Mouse (Mus musculus): ENCODE data around the gene Map3k1. TPM values are rescaled to one million over a fixed set of nuclear protein-coding genes. Genes with fewer than 3 reads are reported as not detected.

The Map3k1 gene
- total and polyA plus RNA-seq, 2 experiments from 2014 or later = 9.7 TPM

GRCm38 (mm10) chr13:111810998-111811628, 2.3 kb upstream of the Map3k1 start:
- H3K27ac ChIP-seq (ENCODE audit: low read depth) = no peak overlapping the region
- H3K4me3 ChIP-seq (ENCODE audit: low read depth, low read length) = no peak overlapping the region
- ATAC-seq (ENCODE audit: insufficient read depth, low read depth) (no peak), DNase-seq (ENCODE audit: low spot score) (no peak)
- no peak overlapping the region for H3K9ac ChIP-seq (replicated peaks; ENCODE audit: low read depth, low read length)
- TF ChIP-seq CTCF (IDR thresholded peaks at IDR 0.05; ENCODE audit: low read depth) (no peak), EP300 (IDR thresholded peaks at IDR 0.05; ENCODE audit: low read depth) (no peak)
- H3K4me1 ChIP-seq (ENCODE audit: control insufficient read depth, insufficient read depth) = no peaks in the 10 kb centered on the region
- WGBS = 90% methylated on average over 13 of the region's 13 CpGs
- H3K9me3 ChIP-seq (replicated peaks; ENCODE audit: control insufficient read depth, low read length) = no peaks in the 10 kb centered on the region
- H3K27me3 ChIP-seq (ENCODE audit: control insufficient read depth, insufficient read depth, low read length) = no peaks in the 10 kb centered on the region
- H3K36me3 ChIP-seq (replicated peaks; ENCODE audit: control insufficient read depth, insufficient read depth, low read length) = no peaks in the 10 kb centered on the region
- no peak overlapping the region for H3K4me2 ChIP-seq (ENCODE audit: low read depth, low read length)

GRCm38 (mm10) chr13:111809466-111810228, 854 bp upstream of the Map3k1 start:
- peak; percentile 37 for ATAC-seq (ENCODE audit: insufficient read depth, low read depth)
- 3% methylated on average over 29 of the region's 29 CpGs for WGBS

GRCm38 (mm10) chr13:111808387-111808636, 481 bp downstream of the Map3k1 start:
- peaks cover 23% of the 10 kb centered on the region for H3K4me1 ChIP-seq (ENCODE audit: control insufficient read depth, insufficient read depth)
- peak overlapping the region; percentile 99 for H3K9ac ChIP-seq (replicated peaks; ENCODE audit: low read depth, low read length)
- DNase-seq (ENCODE audit: low spot score) = no peak
- TF ChIP-seq EP300 (IDR thresholded peaks at IDR 0.05; ENCODE audit: low read depth) (no peak), CTCF (IDR thresholded peaks at IDR 0.05; ENCODE audit: low read depth) (no peak)
- 1% methylated on average over 19 of the region's 38 CpGs for WGBS
- no peaks in the 10 kb centered on the region for H3K27me3 ChIP-seq (ENCODE audit: control insufficient read depth, insufficient read depth, low read length)
- peak overlapping the region; percentile 93 for H3K4me2 ChIP-seq (ENCODE audit: low read depth, low read length)
- H3K36me3 ChIP-seq (replicated peaks; ENCODE audit: control insufficient read depth, insufficient read depth, low read length) = no peaks in the 10 kb centered on the region
- H3K4me3 ChIP-seq (ENCODE audit: low read depth, low read length) = peak overlapping the region; percentile 96
- ATAC-seq (ENCODE audit: insufficient read depth, low read depth) = peak; percentile 41
- no peaks in the 10 kb centered on the region for H3K9me3 ChIP-seq (replicated peaks; ENCODE audit: control insufficient read depth, low read length)
- H3K27ac ChIP-seq (ENCODE audit: low read depth) = peak overlapping the region; percentile 99

More at GRCm38 (mm10) chr13:111809466-111810228, 854 bp upstream of the Map3k1 start:
- H3K4me1 ChIP-seq (ENCODE audit: control insufficient read depth, insufficient read depth) = peaks cover 11% of the 10 kb centered on the region
- no peaks in the 10 kb centered on the region for H3K36me3 ChIP-seq (replicated peaks; ENCODE audit: control insufficient read depth, insufficient read depth, low read length)
- no peak for TF ChIP-seq CTCF (IDR thresholded peaks at IDR 0.05; ENCODE audit: low read depth)
- TF ChIP-seq EP300 (IDR thresholded peaks at IDR 0.05; ENCODE audit: low read depth) = no peak
- H3K27ac ChIP-seq (ENCODE audit: low read depth) = peak overlapping the region; percentile 99
- H3K9me3 ChIP-seq (replicated peaks; ENCODE audit: control insufficient read depth, low read length) = no peaks in the 10 kb centered on the region
- peak overlapping the region; percentile 93 for H3K4me2 ChIP-seq (ENCODE audit: low read depth, low read length)
- peak overlapping the region; percentile 99 for H3K9ac ChIP-seq (replicated peaks; ENCODE audit: low read depth, low read length)
- no peaks in the 10 kb centered on the region for H3K27me3 ChIP-seq (ENCODE audit: control insufficient read depth, insufficient read depth, low read length)
- peak overlapping the region; percentile 96 for H3K4me3 ChIP-seq (ENCODE audit: low read depth, low read length)
- peak; percentile 64 for DNase-seq (ENCODE audit: low spot score)

GRCm38 (mm10) chr13:111807596-111808386, 1.0 kb downstream of the Map3k1 start:
- Histone ChIP-seq H3K9me3 (replicated peaks; ENCODE audit: control insufficient read depth, low read length) (no peaks in the 10 kb centered on the region), H3K4me3 (ENCODE audit: low read depth, low read length) (peak overlapping the region; percentile 96), H3K9ac (replicated peaks; ENCODE audit: low read depth, low read length) (peak overlapping the region; percentile 99), H3K27me3 (ENCODE audit: control insufficient read depth, insufficient read depth, low read length) (no peaks in the 10 kb centered on the region), H3K36me3 (replicated peaks; ENCODE audit: control insufficient read depth, insufficient read depth, low read length) (no peaks in the 10 kb centered on the region), H3K27ac (ENCODE audit: low read depth) (peak overlapping the region; percentile 99), H3K4me2 (ENCODE audit: low read depth, low read length) (peak overlapping the region; percentile 93), H3K4me1 (ENCODE audit: control insufficient read depth, insufficient read depth) (peaks cover 28% of the 10 kb centered on the region)
- no peak for DNase-seq (ENCODE audit: low spot score)
- TF ChIP-seq EP300 (IDR thresholded peaks at IDR 0.05; ENCODE audit: low read depth) (no peak), CTCF (IDR thresholded peaks at IDR 0.05; ENCODE audit: low read depth) (no peak)
- WGBS = under 1% methylated on average over 45 of the region's 79 CpGs
- ATAC-seq (ENCODE audit: insufficient read depth, low read depth) = peak; percentile 30

- ATAC-seq (ENCODE audit: insufficient read depth, low read depth) = no peak
Measured at GRCm38 (mm10) chr13:111807105-111807595, 1.6 kb downstream of the Map3k1 start.

More at GRCm38 (mm10) chr13:111807105-111807595, 1.6 kb downstream of the Map3k1 start:
- Histone ChIP-seq H3K9ac (replicated peaks; ENCODE audit: low read depth, low read length) (peak overlapping the region; percentile 99), H3K36me3 (replicated peaks; ENCODE audit: control insufficient read depth, insufficient read depth, low read length) (no peaks in the 10 kb centered on the region), H3K27ac (ENCODE audit: low read depth) (peak overlapping the region; percentile 99), H3K4me2 (ENCODE audit: low read depth, low read length) (peak overlapping the region; percentile 93), H3K4me1 (ENCODE audit: control insufficient read depth, insufficient read depth) (peaks cover 30% of the 10 kb centered on the region), H3K9me3 (replicated peaks; ENCODE audit: control insufficient read depth, low read length) (no peaks in the 10 kb centered on the region), H3K4me3 (ENCODE audit: low read depth, low read length) (peak overlapping the region; percentile 96), H3K27me3 (ENCODE audit: control insufficient read depth, insufficient read depth, low read length) (no peaks in the 10 kb centered on the region)
- no peak for TF ChIP-seq EP300 (IDR thresholded peaks at IDR 0.05; ENCODE audit: low read depth)
- no peak for TF ChIP-seq CTCF (IDR thresholded peaks at IDR 0.05; ENCODE audit: low read depth)
- 1% methylated on average over 11 of the region's 11 CpGs for WGBS
- DNase-seq (ENCODE audit: low spot score) = no peak

All from heart, postnatal 0 days (tissue).